Mouse (Mus musculus): ENCODE data around the gene Ncbp2.

DNA sequence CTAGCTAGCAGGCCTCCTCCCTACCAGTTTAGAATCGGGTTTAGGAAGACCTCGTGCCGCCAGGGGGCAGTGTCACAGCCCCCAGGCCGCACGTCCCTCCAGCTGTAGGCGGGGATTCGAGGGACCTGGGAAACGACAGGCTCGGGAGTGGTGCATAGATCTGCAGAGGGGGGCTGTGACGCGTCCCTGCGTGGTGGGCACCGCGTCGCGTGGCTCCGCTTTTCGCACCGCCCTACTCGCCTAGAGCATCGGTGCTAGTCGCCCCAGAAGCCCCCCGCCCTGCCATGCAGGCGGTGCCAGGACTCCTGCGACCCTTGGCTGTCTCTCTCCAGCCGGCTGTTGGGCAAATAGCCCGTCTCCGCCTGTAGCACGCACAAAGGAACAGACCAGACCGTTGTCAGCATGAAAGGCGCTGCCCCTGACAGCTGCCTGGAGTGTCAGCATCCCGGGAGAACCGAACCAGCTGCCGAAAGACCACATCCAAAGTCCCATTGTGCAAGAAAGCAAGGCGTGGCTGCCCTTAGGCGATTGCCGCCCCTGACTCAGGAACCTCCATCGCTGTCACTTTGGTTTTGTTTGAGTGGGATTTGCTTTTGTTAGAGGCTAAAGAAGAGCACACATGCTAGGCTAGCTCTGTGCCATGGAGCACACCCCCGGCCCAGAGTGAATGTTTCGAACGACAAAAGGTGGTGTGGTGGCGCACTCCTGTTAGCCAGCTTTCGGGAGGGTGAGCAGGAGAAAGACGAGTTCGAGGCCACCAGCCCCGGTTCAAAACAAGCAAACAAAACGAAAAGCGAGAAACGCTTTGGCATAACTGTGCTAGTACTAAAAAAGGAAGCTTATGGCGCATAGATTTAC, 15.2 kb upstream of the Ncbp2 start:
- TF ChIP-seq POLR2A (IDR thresholded peaks at IDR 0.05; ENCODE audit: extremely low read depth, insufficient read depth, low read length) = no peak
- peak; percentile 91 for TF ChIP-seq CTCF (IDR thresholded peaks at IDR 0.05; ENCODE audit: low read depth, low read length)

Data from liver, adult 2 months (tissue).